Mouse (Mus musculus) kidney, embryonic 14.5 days (tissue): ENCODE results near the gene Padi1. TPM values are rescaled to one million over a fixed set of nuclear protein-coding genes. Genes with fewer than 3 reads are reported as not detected.

Experiments used
- ATAC-seq: fragments of 200-750 bp; cut with Nextera tagmentation; 2 replicates; pipeline ENCODE4 v1.8.0; 2017; ENCODE audit warnings: moderate number of reproducible peaks, mild to moderate bottlenecking, moderate TSS enrichment, moderate library complexity; ENCODE audit not compliant: low FRiP score, low TSS enrichment
- H3K27ac ChIP-seq: fragments of 300-500 bp; sonication (generic); 2 replicates; pipeline ENCODE4 v1.5.1; 2014; ENCODE audit warnings: low read depth, mild to moderate bottlenecking, low read length, moderate library complexity, mixed read lengths
- H3K27me3 ChIP-seq: fragments of 300-500 bp; sonication (generic); 2 replicates; pipeline ENCODE4 v1.6.1; 2014; ENCODE audit warnings: mild to moderate bottlenecking, low read length; ENCODE audit not compliant: control insufficient read depth, insufficient read depth
- H3K36me3 ChIP-seq: fragments of 300-500 bp; sonication (generic); 2 replicates; pipeline ENCODE4 v1.6.1; 2014; ENCODE audit warnings: low read length, mixed read lengths; ENCODE audit not compliant: control insufficient read depth, insufficient read depth
- H3K4me1 ChIP-seq: fragments of 300-500 bp; sonication (generic); 2 replicates; pipeline ENCODE4 v1.6.1; 2014; ENCODE audit warnings: low read length, mixed read lengths; ENCODE audit not compliant: control insufficient read depth, insufficient read depth
- H3K4me2 ChIP-seq: fragments of 300-500 bp; sonication (generic); replicated peaks from 2 replicates; pipeline ENCODE4 v1.6.1; 2014; ENCODE audit warnings: low read depth, mild to moderate bottlenecking, low read length
- H3K4me3 ChIP-seq: fragments of 300-500 bp; sonication (generic); 2 replicates; pipeline ENCODE4 v1.5.1; 2014; ENCODE audit warnings: mild to moderate bottlenecking, low read length
- H3K9ac ChIP-seq: fragments of 300-500 bp; sonication (generic); 2 replicates; pipeline ENCODE4 v1.6.1; 2014; ENCODE audit warnings: low read depth, mild to moderate bottlenecking, low read length, moderate library complexity
- H3K9me3 ChIP-seq: fragments of 300-500 bp; sonication (generic); 2 replicates; pipeline ENCODE4 v1.6.1; 2016; ENCODE audit warnings: low read length; ENCODE audit not compliant: control insufficient read depth
- WGBS: fragments of 180-500 bp; shearing (Covaris S2); extraction: QIAGEN DNeasy Blood & Tissue Kit; methylation state at CpG from one replicate; pipeline ENCODE4 v1.1.7; 2014; 5-methylcytosine and 5-hydroxymethylcytosine counted together
- polyA plus RNA-seq: library from polyadenylated mRNA; unstranded; fragments of >200 nt; fragmentation: Nextera tagmentation; extraction: Ambion mirVana; gene quantifications from 2 replicates; pipeline ENCODE4 v1.2.1, GENCODE M21; 2014

Gene Padi1
- polyA plus RNA-seq, 1 experiment from 2014 or later = 0.09 TPM

DNA sequence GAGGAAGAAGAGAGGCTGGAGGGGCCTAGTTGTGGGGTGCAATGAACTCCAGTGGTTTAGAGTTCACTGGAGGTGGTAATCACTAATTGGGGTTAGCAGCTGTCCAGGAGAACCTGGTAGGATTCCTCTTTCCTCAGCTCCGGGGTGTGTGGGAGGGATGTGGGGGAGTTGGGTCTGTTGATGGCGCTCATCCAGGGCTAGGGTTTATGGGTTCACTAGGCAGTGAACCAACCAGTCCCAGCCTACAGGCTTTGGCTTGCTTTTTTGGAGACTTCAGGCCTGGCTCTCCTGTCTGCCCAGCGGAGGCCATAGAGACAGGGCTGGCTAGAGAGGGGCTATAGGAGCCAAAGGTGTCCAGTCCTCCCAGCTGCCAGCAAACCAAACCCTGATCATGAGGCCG, 55.6 kb downstream of the Padi1 start:
- H3K36me3 ChIP-seq = no peaks in the 10 kb centered on the region
- peaks cover 10% of the 10 kb centered on the region; the same call in 1 of the 2 replicates for H3K4me1 ChIP-seq
- no peaks in the 10 kb centered on the region for H3K9me3 ChIP-seq
- H3K27me3 ChIP-seq = no peaks in the 10 kb centered on the region
- no peak overlapping the region for H3K4me2 ChIP-seq
- H3K27ac ChIP-seq = no peak overlapping the region
- 49% methylated on average over 4 of the region's 4 CpGs for WGBS
- no peak overlapping the region for H3K9ac ChIP-seq
- peak; percentile 56 for ATAC-seq
- H3K4me3 ChIP-seq = no peak overlapping the region

- Histone ChIP-seq H3K36me3 (no peaks in the 10 kb centered on the region), H3K27me3 (no peaks in the 10 kb centered on the region), H3K9me3 (no peaks in the 10 kb centered on the region), H3K9ac (no peak overlapping the region), H3K27ac (no peak overlapping the region), H3K4me3 (no peak overlapping the region), H3K4me1 (peaks cover 10% of the 10 kb centered on the region; the same call in 1 of the 2 replicates), H3K4me2 (no peak overlapping the region)
- WGBS = 43% methylated on average over 6 of the region's 6 CpGs
- ATAC-seq = peak; percentile 41
These were observed 56.6 kb downstream of the Padi1 start for GRCm38 (mm10) chr4:140788983-140789382.

- no peak overlapping the region for H3K27ac ChIP-seq
- no peak overlapping the region for H3K4me2 ChIP-seq
- no peak overlapping the region for H3K4me3 ChIP-seq
- no peaks in the 10 kb centered on the region for H3K27me3 ChIP-seq
- H3K9ac ChIP-seq = no peak overlapping the region
- H3K4me1 ChIP-seq = peaks cover 10% of the 10 kb centered on the region; the same call in 1 of the 2 replicates
- WGBS = 87% methylated on average over 6 of the region's 6 CpGs
- H3K9me3 ChIP-seq = no peaks in the 10 kb centered on the region
- ATAC-seq = no peak
- no peaks in the 10 kb centered on the region for H3K36me3 ChIP-seq
These were observed 57.3 kb downstream of the Padi1 start for GRCm38 (mm10) chr4:140788264-140788663.

DNA sequence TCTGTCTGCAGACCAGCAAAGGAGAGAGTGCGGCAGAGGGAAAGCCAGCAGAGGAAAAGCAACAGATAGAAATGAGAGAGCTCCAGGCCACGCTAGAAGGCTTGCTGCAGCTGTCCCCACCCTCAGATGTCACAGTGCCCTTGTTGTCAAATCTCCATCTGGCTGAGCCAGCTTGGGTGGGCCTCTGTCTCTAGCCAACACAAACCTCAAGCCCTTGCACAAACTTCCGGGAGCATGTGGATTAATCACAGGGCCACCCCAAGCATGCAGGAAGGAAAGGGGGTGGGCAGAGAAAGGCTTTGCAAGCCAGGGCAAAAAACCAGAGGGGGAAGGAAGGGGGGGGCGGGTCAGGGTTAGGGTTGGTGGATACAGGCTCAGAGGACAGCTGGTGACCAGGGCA, 58.2 kb downstream of the Padi1 start:
- Histone ChIP-seq H3K27me3 (no peaks in the 10 kb centered on the region), H3K27ac (no peak overlapping the region), H3K9me3 (no peaks in the 10 kb centered on the region), H3K36me3 (no peaks in the 10 kb centered on the region), H3K4me2 (no peak overlapping the region), H3K4me3 (no peak overlapping the region), H3K9ac (no peak overlapping the region), H3K4me1 (peaks cover 10% of the 10 kb centered on the region; the same call in 1 of the 2 replicates)
- WGBS = 78% methylated on average over 4 of the region's 4 CpGs
- no peak for ATAC-seq

GRCm38 (mm10) chr4:140785217-140785616, 60.4 kb downstream of the Padi1 start:
- H3K4me3 ChIP-seq = no peak overlapping the region
- no peak overlapping the region for H3K4me2 ChIP-seq
- WGBS = 75% methylated on average over 5 of the region's 5 CpGs
- no peak for ATAC-seq
- no peak overlapping the region for H3K9ac ChIP-seq
- no peak overlapping the region for H3K27ac ChIP-seq
- H3K36me3 ChIP-seq = no peaks in the 10 kb centered on the region
- H3K9me3 ChIP-seq = no peaks in the 10 kb centered on the region
- H3K4me1 ChIP-seq = peaks cover 8% of the 10 kb centered on the region; the same call in 1 of the 2 replicates
- no peaks in the 10 kb centered on the region for H3K27me3 ChIP-seq

DNA sequence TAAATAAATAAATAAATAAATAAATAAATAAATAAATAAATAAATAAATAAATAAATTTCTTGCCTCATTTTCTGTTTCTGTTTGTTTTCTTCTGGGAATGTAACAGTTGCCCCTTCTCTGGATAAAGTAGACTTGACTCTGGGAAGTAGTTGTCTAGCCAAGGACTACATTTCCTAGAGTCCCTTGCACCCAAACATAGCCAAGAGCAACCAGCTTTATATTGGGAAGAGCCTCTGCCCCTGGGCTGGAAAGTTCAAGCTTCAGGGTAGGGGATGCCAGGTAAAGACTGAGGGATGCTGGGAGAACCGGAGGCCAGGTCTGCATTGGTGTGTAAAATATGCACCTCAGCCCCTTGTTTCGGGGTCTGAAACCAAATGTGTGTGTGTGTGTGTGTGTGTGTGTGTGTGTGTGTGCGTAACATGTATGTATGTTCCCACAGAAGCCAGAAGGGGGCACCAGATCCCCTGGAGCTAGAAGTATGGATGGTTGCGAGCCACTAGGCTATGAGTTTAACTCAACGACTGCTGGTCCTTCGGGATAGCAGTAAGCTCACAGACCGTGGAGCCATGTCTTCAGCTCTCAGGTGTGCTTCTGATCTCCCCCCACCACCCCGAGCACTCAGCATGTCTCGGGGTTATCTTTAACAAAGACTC, 61.2 kb downstream of the Padi1 start:
- WGBS = 93% methylated on average over 9 of the region's 9 CpGs
- Histone ChIP-seq H3K4me3 (no peak overlapping the region), H3K27ac (no peak overlapping the region)

GRCm38 (mm10) chr4:140782821-140783220, 62.8 kb downstream of the Padi1 start:
- Histone ChIP-seq H3K9me3 (no peaks in the 10 kb centered on the region), H3K4me2 (no peak overlapping the region), H3K4me1 (no peaks in the 10 kb centered on the region), H3K4me3 (no peak overlapping the region), H3K27me3 (no peaks in the 10 kb centered on the region), H3K36me3 (no peaks in the 10 kb centered on the region), H3K9ac (no peak overlapping the region), H3K27ac (no peak overlapping the region)
- WGBS = 87% methylated on average over 9 of the region's 9 CpGs
- ATAC-seq = no peak

More for the DNA sequence above, 61.2 kb downstream of the Padi1 start:
- no peaks in the 10 kb centered on the region for H3K27me3 ChIP-seq
- 0 out of 2 replicates have a peak, but pooled peaks cover under 1% of the 10 kb centered on the region for H3K4me1 ChIP-seq
- no peaks in the 10 kb centered on the region for H3K36me3 ChIP-seq
- no peak overlapping the region for H3K9ac ChIP-seq
- no peak for ATAC-seq
- H3K9me3 ChIP-seq = no peaks in the 10 kb centered on the region
- no peak overlapping the region for H3K4me2 ChIP-seq

GRCm38 (mm10) chr4:140780507-140780906, 65.1 kb downstream of the Padi1 start:
- H3K9me3 ChIP-seq = no peaks in the 10 kb centered on the region
- peak; percentile 22; the same call in 1 of the 2 replicates for ATAC-seq
- 42% methylated on average over 14 of the region's 14 CpGs for WGBS

GRCm38 (mm10) chr4:140779803-140780397, 65.7 kb downstream of the Padi1 start:
- Histone ChIP-seq H3K9me3 (no peaks in the 10 kb centered on the region), H3K4me3 (no peak overlapping the region), H3K36me3 (no peaks in the 10 kb centered on the region), H3K27ac (no peak overlapping the region), H3K4me1 (no peaks in the 10 kb centered on the region), H3K27me3 (no peaks in the 10 kb centered on the region), H3K4me2 (no peak overlapping the region), H3K9ac (no peak overlapping the region)
- peak; percentile 86 for ATAC-seq
- 20% methylated on average over 19 of the region's 19 CpGs for WGBS

More at GRCm38 (mm10) chr4:140780507-140780906, 65.1 kb downstream of the Padi1 start:
- Histone ChIP-seq H3K4me2 (no peak overlapping the region), H3K27ac (no peak overlapping the region), H3K9ac (no peak overlapping the region), H3K4me1 (no peaks in the 10 kb centered on the region), H3K27me3 (no peaks in the 10 kb centered on the region), H3K4me3 (no peak overlapping the region), H3K36me3 (no peaks in the 10 kb centered on the region)
